Mouse (Mus musculus) CH12F3 (cell line): ENCODE data around the gene Aire.
"Not testable (repeated sequence)": the region's sequence is repeated elsewhere in the genome, so short reads cannot be mapped to it uniquely, and the experiment has no call there.

Experiments
- in situ Hi-C: fragments of 300-500 bp; cut with MboI; formaldehyde crosslinking; loops from 2 replicates; pipeline ENCODE4 v1.14.3; 2020; ENCODE audit warnings: low sequenced_read_pairs

Gene Aire

GRCm38 (mm10) chr10:78054633-78055565, 11.5 kb upstream of the Aire start:
- in situ Hi-C loops: no loop called here

DNA sequence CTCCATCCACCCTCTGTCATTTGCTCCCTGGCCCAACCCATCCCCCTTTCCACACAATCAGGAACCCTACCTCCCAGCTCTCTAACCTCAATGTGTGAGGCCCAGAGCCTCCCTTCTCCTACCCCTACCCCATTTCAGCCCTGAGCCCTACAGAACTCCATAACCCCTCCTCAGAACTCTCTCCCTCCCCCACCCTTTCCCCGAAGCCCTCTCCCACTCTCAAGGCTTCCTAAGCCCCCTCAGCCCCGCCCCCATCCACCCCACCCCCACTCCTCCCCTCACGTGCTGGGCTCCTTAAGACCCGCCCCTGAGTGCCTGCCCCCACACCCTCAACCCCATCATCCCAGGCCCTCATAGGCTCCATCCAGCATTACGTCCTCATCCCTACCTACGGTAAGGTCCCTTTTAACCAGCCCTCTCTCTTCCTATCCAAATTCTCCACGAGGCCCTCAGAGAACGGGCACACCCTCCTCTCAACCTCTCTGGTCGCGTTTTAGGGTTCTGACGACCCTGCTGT, 6.2 kb upstream of the Aire start:
- in situ Hi-C loops: no loop called here

- in situ Hi-C loops: no loop called here
Measured at GRCm38 (mm10) chr10:78048061-78048730, 4.8 kb upstream of the Aire start.

GRCm38 (mm10) chr10:78046388-78046787, 3.0 kb upstream of the Aire start:
- in situ Hi-C loops: no loop called here

DNA sequence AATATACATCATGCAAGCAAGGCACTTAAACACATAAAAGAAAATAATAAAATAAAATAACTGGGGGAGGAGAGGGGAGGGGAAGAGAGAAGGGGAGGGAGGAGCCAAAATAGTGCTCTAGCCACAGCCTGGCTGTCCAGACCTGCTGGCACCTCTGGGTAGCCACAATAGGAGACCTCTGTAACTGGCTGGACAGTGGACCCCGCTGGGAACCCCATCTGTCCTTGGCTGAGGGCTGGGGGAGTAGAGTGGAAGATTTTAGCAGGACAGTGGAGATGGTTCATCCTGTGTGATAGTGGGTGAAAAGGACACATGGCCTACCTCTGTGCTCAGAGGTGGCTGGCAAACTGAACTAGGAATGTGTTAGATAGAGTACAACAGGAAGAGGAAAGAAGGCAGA, 1.1 kb upstream of the Aire start:
- in situ Hi-C loops: no loop called here

DNA sequence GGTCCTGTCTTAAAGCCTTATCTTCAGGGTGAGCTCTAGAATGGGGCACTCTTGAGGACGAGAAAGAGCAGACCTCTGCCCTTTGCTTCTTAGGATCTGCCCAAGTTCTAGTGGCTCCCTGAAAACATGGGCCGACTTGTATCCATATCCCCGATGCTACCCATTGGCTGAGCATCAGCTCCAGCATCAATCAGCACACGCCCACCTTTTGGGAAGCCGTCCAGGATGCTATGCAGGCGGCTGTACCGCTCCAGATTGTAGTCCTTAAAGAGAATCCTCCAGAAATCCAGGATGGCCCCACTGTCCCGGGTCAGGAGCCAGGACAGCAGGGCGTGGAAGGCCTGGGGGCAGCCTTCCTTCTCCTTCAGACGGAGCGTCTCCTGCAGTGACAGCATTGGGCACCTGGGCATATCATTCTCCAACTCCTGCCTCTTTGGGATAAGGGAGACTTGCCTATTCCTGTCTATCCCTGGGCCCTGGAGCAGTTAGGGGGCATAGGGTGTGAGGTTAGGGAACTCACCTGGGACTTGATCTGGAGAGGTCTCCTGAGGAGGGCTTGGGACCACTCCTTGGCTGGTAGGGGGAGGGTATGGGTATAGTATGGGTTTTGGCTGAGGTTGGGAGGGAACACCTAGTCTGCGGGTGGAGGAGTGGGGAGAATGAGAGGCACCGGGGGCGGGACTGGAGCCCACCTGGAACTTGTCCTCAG, 559 bp downstream of the Aire start:
- in situ Hi-C loops: no loop called here

- in situ Hi-C loops: no loop called here
Measured at GRCm38 (mm10) chr10:78042096-78042495, 1.3 kb downstream of the Aire start.

DNA sequence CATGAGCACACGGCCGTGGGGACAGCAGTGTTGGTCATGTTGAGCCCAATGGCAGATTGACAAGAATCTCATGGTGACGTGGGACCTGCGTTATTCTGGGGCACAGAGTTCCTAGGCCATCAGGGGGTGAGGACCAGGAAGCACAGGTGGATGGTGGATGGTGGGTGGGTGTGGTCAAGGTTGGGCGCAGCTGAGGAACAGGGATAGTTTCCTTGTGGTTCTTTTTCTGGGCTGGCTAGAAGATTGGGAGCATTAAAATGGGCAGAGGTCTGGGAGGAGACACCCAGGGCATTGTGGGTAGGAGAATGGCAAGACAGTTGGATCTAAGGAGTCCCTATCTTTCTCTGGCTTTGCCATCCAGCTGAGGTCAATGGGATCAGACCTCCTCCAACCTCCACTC, 1.8 kb downstream of the Aire start, which contains the start of gene Dnmt3l:
Gene Dnmt3l (plus strand): TSS at position 301 of the 400 bp plus-strand sequence.
- in situ Hi-C loops: no loop called here

- in situ Hi-C loops: no loop called here
Measured at GRCm38 (mm10) chr10:78037139-78037538, 6.3 kb downstream of the Aire start.

- in situ Hi-C loops: loop anchor here (5.0 kb wide), 1 partner anchor 135 kb away; the partner anchor contains the start of gene D10Jhu81e
Measured at GRCm38 (mm10) chr10:78031987-78032386, 11.4 kb downstream of the Aire start.

DNA sequence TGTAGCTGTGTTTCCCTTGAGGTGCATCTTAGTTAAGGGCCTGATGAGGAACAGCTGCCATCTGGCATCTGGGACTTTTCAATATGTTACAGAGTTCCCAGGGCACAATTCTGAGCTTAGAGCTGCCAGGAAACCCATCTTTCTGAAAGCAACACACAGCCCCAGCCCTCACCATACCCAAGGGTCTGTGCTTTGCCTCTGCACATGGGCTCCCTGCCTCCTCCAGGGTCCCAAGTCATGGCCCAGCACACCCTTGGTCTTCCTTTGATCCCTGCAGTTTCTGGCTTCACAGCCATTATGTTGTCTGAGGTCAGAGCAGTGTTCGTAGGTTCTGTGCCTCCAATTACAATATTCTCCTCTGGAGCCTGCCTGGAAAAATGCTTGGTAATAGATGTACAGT, 14.3 kb downstream of the Aire start:
- in situ Hi-C loops: no loop called here

GRCm38 (mm10) chr10:78028129-78028528, 15.3 kb downstream of the Aire start:
- in situ Hi-C loops: no loop called here

DNA sequence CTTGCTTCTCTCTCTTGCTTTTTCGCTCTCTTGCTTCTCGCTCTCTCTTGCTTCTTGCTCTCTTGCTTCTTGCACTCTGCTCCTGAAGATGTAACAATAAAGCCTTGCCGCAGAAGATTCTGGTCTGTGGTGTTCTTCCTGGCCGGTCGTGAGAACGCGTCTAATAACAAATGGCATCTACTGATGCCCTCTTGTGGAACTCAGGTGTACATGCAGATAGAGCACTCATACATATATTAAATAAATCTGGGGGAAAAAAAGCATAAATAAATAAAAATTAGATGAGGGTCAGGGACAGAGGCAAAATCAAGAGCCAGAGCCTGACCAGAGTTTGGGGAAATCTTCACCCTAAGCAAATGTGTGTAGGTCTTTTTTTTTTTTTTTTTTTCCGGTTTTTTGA, 18.0 kb downstream of the Aire start:
- in situ Hi-C loops: not testable (repeated sequence)

DNA sequence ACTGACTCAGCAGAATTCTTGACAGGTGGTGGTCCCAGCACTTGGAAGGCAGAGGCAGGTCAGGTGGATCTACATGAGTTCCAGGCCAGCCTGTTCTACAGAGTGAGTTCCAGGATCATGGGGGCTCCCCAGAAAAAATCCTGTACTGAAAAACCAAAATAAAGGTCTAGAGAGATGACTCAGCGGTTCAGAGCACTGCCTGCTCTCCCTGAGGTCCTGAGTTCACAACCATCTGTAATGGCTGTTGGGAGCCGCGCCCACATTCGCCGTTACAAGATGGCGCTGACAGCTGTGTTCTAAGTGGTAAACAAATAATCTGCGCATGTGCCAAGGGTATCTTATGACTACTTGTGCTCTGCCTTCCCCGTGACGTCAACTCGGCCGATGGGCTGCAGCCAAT, 23.4 kb downstream of the Aire start:
- in situ Hi-C loops: not testable (repeated sequence)

GRCm38 (mm10) chr10:78019291-78019690, 24.1 kb downstream of the Aire start:
- in situ Hi-C loops: no loop called here

DNA sequence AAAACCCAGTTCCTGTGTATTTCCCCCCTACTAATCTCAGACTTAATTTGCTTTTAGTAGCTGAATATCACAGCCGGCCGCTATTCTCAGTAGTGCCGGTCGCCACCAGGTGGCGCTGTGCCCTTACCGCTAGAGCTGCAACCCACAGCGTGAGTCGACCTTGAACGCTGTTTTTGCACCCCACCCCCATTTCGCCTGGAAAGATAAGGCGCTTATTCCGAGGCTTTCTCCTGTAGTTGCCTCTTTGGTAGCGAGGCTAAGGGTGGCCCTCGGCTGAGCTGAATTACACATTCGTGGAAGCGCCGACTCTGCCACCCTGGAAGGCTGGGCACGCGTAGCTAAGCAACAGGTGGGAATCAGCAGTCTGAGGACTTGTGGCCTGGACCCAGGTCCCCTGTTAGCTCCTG, 24.6 kb downstream of the Aire start:
- in situ Hi-C loops: no loop called here

- in situ Hi-C loops: no loop called here
Measured at GRCm38 (mm10) chr10:78016366-78016765, 27.0 kb downstream of the Aire start.

GRCm38 (mm10) chr10:78015489-78015888, 27.9 kb downstream of the Aire start:
- in situ Hi-C loops: no loop called here

DNA sequence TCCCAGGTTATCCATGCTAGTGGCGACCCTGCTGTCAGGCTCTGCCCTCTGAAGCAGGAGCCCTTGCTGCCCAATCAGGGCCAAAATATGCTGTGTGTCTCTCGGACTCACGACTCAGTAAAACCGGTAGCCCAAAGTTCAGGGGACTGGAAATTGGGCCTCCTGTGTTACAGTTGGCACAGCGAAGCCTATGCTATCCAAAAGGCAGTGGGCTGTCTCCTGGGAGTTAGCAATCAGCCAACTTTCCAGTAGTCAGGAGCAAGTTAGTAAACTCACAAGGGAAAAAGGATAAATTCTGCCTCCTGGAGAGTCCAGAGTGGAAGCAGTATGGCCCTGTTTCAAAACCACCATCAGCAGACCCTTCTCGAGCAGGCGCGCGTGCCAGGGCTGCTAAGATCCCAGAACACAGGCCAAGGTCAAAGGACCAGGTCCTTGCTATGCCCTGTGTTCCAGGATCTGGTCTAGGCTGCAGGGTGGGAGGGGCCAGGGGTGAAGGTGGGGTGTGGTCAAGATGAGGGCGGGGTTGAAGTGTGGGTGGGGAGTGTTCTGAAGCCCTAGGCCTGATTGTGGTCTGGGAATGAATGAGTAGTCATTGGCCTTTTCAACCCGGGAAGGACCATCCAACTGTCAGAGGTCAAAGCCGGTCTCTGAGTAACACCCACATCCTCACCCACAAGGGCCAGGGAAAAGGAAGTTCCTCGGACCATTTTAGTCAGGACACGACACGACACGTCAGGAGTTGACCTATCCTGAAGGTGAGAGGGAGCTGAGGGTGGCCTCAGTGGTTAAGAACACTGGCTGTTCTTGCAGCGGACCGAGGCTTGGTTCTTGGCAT, 30.5 kb downstream of the Aire start:
- in situ Hi-C loops: no loop called here

- in situ Hi-C loops: not testable (repeated sequence)
Measured at GRCm38 (mm10) chr10:78011116-78011515, 32.3 kb downstream of the Aire start.
